Mouse (Mus musculus): ENCODE measurements around the gene Slc9a3r1. TPM values are rescaled to one million over a fixed set of nuclear protein-coding genes. Genes with fewer than 3 reads are reported as not detected.

The Slc9a3r1 gene
- polyA plus RNA-seq, 2 experiments, result 41.4 to 49.6 TPM

DNA sequence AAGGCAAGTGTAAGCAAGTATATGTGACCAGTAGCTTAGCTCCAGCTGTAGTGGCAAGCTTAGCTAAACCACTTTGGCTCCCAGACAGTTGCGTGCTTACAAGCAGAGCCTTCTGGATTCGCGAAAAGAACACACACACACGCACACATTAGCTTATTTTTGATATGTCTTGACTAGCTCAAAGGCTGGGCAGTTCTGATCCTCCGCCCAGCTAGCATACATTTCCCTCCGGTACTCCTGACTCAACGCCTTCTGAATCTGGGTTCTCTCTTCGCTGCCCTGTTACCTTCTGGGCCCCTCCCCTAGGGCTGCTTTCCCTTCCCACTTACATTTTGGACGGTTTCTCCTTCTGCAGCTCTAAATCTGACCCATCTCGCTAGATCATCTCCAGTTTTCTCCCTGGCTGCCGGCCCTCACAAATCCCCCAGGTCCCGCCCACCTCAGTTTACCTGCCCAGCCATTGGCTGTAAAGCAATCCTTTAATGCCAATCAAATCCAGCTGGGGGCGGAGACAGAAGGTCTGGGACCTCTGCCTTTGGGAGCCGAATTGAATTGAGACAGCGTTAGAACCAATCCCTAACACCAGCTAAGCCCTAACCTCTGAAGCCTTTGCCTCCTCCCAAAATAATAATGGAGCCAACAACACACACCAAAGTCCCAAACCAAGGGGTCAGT lies 11.2 kb upstream of the Slc9a3r1 start:
- Histone ChIP-seq H3K27ac (no peak overlapping the region), H3K4me1 (replicated peaks; ENCODE audit: control insufficient read depth in 2 of 2, insufficient read depth in 2 of 2, low read length in 1 of 2) (peaks cover 0 to 4% of the 10 kb centered on the region in 2 experiments; a peak in 3 of 4 replicates), H3K4me3 (ENCODE audit: insufficient read depth in 1 of 2, low read depth in 2 of 2, low read length in 2 of 2) (no peak overlapping the region), H3K9ac (replicated peaks) (no peak overlapping the region), H3K27me3 (ENCODE audit: control insufficient read depth, insufficient read depth, low read length) (no peaks in the 10 kb centered on the region), H3K9me3 (ENCODE audit: control insufficient read depth, low read length) (no peaks in the 10 kb centered on the region), H3K4me2 (ENCODE audit: low read depth) (peak overlapping the region; percentile 43), H3K36me3 (replicated peaks; ENCODE audit: control insufficient read depth, insufficient read depth, low read depth) (no peaks in the 10 kb centered on the region)
- WGBS (ENCODE audit: insufficient replicate concordance), result 16% methylated on average over 15 of the region's 15 CpGs
- DNase-seq (ENCODE audit: low read depth in 3 of 3, low spot score in 3 of 3) (no peak), ATAC-seq (ENCODE audit: insufficient read depth) (no peak)
- TF ChIP-seq EP300 (IDR thresholded peaks at IDR 0.05; ENCODE audit: low read depth) (no peak), CTCF (IDR thresholded peaks at IDR 0.05; ENCODE audit: low read depth) (no peak)

DNA sequence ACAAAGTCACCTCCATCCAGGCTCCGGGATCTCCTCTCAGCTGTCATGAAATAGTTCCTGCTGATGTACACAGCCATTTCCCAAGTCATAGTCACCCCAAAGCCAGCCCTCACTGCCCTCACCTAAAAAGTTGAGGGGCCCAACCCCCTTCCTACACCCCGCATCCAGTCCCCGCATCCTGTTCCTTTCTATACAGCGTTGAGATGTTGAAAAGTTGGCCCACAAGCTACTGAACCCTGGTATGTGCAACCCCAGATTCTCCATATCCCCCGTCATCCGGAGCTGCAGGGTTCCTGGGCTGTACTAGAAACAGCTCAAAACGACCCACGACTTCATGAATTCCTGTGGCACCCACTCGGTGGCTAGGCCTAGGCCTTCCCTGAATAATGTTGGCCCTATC lies 10.1 kb upstream of the Slc9a3r1 start:
- Histone ChIP-seq H3K4me3 (ENCODE audit: insufficient read depth in 1 of 2, low read depth in 2 of 2, low read length in 2 of 2) (no peak overlapping the region), H3K36me3 (replicated peaks; ENCODE audit: control insufficient read depth, insufficient read depth, low read depth) (no peaks in the 10 kb centered on the region), H3K9me3 (ENCODE audit: control insufficient read depth, low read length) (no peaks in the 10 kb centered on the region), H3K4me1 (replicated peaks; ENCODE audit: control insufficient read depth in 2 of 2, insufficient read depth in 2 of 2, low read length in 1 of 2) (peaks cover 0 to 4% of the 10 kb centered on the region in 2 experiments; a peak in 3 of 4 replicates), H3K27ac (no peak overlapping the region), H3K27me3 (ENCODE audit: control insufficient read depth, insufficient read depth, low read length) (no peaks in the 10 kb centered on the region), H3K4me2 (ENCODE audit: low read depth) (no peak overlapping the region), H3K9ac (replicated peaks) (no peak overlapping the region)
- TF ChIP-seq EP300 (IDR thresholded peaks at IDR 0.05; ENCODE audit: low read depth) (no peak), CTCF (IDR thresholded peaks at IDR 0.05; ENCODE audit: low read depth) (no peak)
- 63% methylated on average over 9 of the region's 9 CpGs for WGBS (ENCODE audit: insufficient replicate concordance)
- DNase-seq (ENCODE audit: low read depth in 3 of 3, low spot score in 3 of 3) (no peak), ATAC-seq (ENCODE audit: insufficient read depth) (no peak)

DNA sequence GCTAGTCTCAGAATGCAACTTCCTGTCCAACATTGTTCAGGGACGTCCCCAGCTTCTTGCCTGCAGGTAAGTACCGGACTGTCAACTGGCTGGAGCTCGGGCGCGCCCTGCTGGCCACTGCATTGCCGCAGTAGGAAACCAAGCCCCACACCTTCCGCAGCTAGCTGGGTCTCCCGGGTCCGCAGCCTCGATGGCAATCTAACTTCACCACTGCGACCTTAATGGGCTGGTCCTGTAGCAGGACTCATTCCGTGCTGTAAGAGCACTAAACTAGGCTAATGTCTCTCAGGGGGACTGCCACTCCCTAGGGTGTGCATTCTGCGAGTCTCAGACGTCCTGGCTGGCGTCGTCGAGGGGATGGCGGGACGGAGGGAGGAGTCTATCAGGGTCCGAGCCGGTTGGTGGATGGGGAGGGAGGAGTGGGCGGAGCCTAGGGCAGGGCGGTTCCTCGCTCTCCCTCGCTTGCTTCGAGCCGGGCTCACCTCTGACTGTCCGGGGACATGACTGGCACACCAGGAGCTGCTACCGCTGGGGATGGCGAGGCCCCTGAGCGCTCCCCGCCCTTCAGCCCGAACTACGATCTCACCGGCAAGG lies 9.3 kb upstream of the Slc9a3r1 start:
- peak; percentile 86 for TF ChIP-seq CTCF (IDR thresholded peaks at IDR 0.05; ENCODE audit: low read depth)
- TF ChIP-seq EP300 (IDR thresholded peaks at IDR 0.05; ENCODE audit: low read depth), result no peak
- H3K27ac ChIP-seq, result no peak overlapping the region
- peak overlapping the region; percentile 30 to 35 for H3K4me3 ChIP-seq (ENCODE audit: insufficient read depth in 1 of 2, low read depth in 2 of 2, low read length in 2 of 2)
- H3K9ac ChIP-seq (replicated peaks), result no peak overlapping the region
- H3K27me3 ChIP-seq (ENCODE audit: control insufficient read depth, insufficient read depth, low read length), result no peaks in the 10 kb centered on the region
- WGBS (ENCODE audit: insufficient replicate concordance), result 1% methylated on average over 32 of the region's 35 CpGs
- H3K36me3 ChIP-seq (replicated peaks; ENCODE audit: control insufficient read depth, insufficient read depth, low read depth), result no peaks in the 10 kb centered on the region
- DNase-seq (ENCODE audit: low read depth in 3 of 3, low spot score in 3 of 3) (peak in 2 of 3 experiments; percentile 59 to 61), ATAC-seq (ENCODE audit: insufficient read depth) (peak; percentile 78)
- no peaks in the 10 kb centered on the region for H3K9me3 ChIP-seq (ENCODE audit: control insufficient read depth, low read length)
- peak overlapping the region; percentile 54 for H3K4me2 ChIP-seq (ENCODE audit: low read depth)
- peaks cover 0 to 4% of the 10 kb centered on the region in 2 experiments; a peak in 3 of 4 replicates for H3K4me1 ChIP-seq (replicated peaks; ENCODE audit: control insufficient read depth in 2 of 2, insufficient read depth in 2 of 2, low read length in 1 of 2)

DNA sequence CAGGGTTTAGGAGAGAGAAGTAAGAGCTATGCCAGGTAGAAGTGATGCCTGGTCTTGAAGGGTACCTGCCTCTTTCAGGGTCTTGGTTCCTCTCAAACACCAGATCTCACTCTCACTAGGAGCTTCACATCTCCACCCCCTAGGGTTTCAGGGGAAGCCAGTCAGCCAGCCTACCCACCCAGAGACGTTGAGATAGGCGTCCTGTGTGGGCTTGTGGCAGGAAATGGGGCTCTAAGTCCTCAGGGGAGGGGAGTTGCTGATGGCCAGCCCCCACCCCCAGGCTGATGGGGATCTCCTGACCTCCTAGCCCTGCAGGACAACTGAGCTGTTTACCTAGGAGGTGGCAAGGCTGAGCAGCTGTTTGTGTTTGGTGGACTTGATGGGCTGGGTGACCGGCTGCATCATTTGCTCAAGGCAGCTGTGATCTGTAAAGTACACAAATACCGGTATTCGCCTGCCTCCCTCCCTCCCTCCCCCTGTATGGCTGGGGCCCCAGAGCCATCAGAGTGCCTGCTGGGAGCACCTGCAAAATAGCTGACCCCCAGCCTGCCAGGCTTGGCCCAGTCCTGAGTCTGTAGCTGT lies 8.0 kb upstream of the Slc9a3r1 start:
- H3K27ac ChIP-seq, result no peak overlapping the region
- H3K4me2 ChIP-seq (ENCODE audit: low read depth), result peak overlapping the region; percentile 13; the same call in 1 of the 2 replicates
- H3K4me1 ChIP-seq (replicated peaks; ENCODE audit: control insufficient read depth in 2 of 2, insufficient read depth in 2 of 2, low read length in 1 of 2), result peaks cover 0 to 4% of the 10 kb centered on the region in 2 experiments; a peak in 3 of 4 replicates
- H3K4me3 ChIP-seq (ENCODE audit: insufficient read depth in 1 of 2, low read depth in 2 of 2, low read length in 2 of 2), result no peak overlapping the region
- H3K9me3 ChIP-seq (ENCODE audit: control insufficient read depth, low read length), result no peaks in the 10 kb centered on the region
- no peaks in the 10 kb centered on the region for H3K27me3 ChIP-seq (ENCODE audit: control insufficient read depth, insufficient read depth, low read length)
- no peak overlapping the region for H3K9ac ChIP-seq (replicated peaks)
- no peak for ATAC-seq (ENCODE audit: insufficient read depth)
- WGBS (ENCODE audit: insufficient replicate concordance), result 7% methylated on average over 5 of the region's 5 CpGs
- no peaks in the 10 kb centered on the region for H3K36me3 ChIP-seq (replicated peaks; ENCODE audit: control insufficient read depth, insufficient read depth, low read depth)
- TF ChIP-seq CTCF (IDR thresholded peaks at IDR 0.05; ENCODE audit: low read depth) (no peak), EP300 (IDR thresholded peaks at IDR 0.05; ENCODE audit: low read depth) (no peak)
- DNase-seq (ENCODE audit: low read depth in 3 of 3, low spot score in 3 of 3), result no peak

Data from liver, embryonic 14.5 days (tissue).